Mouse (Mus musculus): ENCODE measurements at regions not wholly inside any gene's neighbourhood (a gene's known extent, or its start where the extent isn't known, plus 50 kb on each side); places are given as distances from the start of the nearest gene placed in this dataset.

GRCm38 (mm10) chr4:80306528-80306927, 527.4 kb upstream of the Tyrp1 start:
- no peak for ATAC-seq (replicated peaks; ENCODE audit: low read depth, poor library complexity, severe bottlenecking)

GRCm38 (mm10) chr4:80310620-80311019, 523.3 kb upstream of the Tyrp1 start:
- ATAC-seq (replicated peaks; ENCODE audit: low read depth, poor library complexity, severe bottlenecking) = peak; percentile 47

GRCm38 (mm10) chr4:80311091-80311490, 522.8 kb upstream of the Tyrp1 start:
- peak; percentile 89 for ATAC-seq (replicated peaks; ENCODE audit: low read depth, poor library complexity, severe bottlenecking)
